Mouse (Mus musculus) stomach, postnatal 0 days (tissue): ENCODE data around the gene Ptprn2.

ENCODE experiments used
- CTCF ChIP-seq: IDR thresholded peaks from 2 replicates; pipeline ENCODE4 v1.5.1; 2016; ENCODE audit warnings: antibody characterized with exemption, low read depth, mild to moderate bottlenecking, moderate library complexity
- EP300 ChIP-seq: optimal IDR thresholded peaks from 2 replicates; pipeline ENCODE3; 2016; ENCODE audit warnings: antibody characterized with exemption

GRCm38 (mm10) chr12:116567170-116567569, 81.7 kb downstream of the Ptprn2 start:
- TF ChIP-seq CTCF (no peak), EP300 (no peak)
